Comparison of ENCODE assay signal across 46 mouse cellular contexts in genomic region chr14:32778362-32778761, GRCm38 (mm10). TPM values are rescaled to one million over a fixed set of nuclear protein-coding genes. Genes with fewer than 3 reads are reported as not detected.
"Had no signal": no experiment of that assay in that cellular context is flagged by ENCODE, and none has a peak within 500 bp of the region (broad histone marks: within the 10 kb centered on the region; RNA-seq: fewer than 3 reads in every experiment).

No protein-coding gene starts in this region.

- DNase-seq: heart, postnatal 10 days; heart, postnatal 14 days; heart, postnatal 36 days; heart, postnatal 4 days; kidney, adult 11 months; kidney, adult 18-20 months; kidney, adult 2 months; kidney, adult 8-10 months; kidney, adult 9 months; kidney, postnatal 10 days; kidney, postnatal 14 days; kidney, postnatal 25 days; kidney, postnatal 36 days; kidney, postnatal 4 days; layer of hippocampus, adult 9-11 months; layer of hippocampus, postnatal 36 days had no signal

- H3K36me3 ChIP-seq: heart, embryonic 12.5 days; heart, embryonic 13.5 days; heart, embryonic 15.5 days; hindbrain, embryonic 10.5 days; hindbrain, embryonic 12.5 days; hindbrain, embryonic 13.5 days; hindbrain, embryonic 15.5 days; intestine, embryonic 15.5 days; kidney, embryonic 15.5 days had no signal

- H3K9me3 ChIP-seq: heart, embryonic 12.5 days; heart, embryonic 13.5 days; heart, embryonic 15.5 days; hindbrain, embryonic 10.5 days; hindbrain, embryonic 12.5 days; hindbrain, embryonic 13.5 days; hindbrain, embryonic 15.5 days; intestine, embryonic 15.5 days; kidney, embryonic 15.5 days had no signal

- H3K4me1 ChIP-seq: heart, embryonic 13.5 days; heart, embryonic 15.5 days; hindbrain, embryonic 10.5 days; hindbrain, embryonic 12.5 days; hindbrain, embryonic 13.5 days; hindbrain, embryonic 15.5 days; intestine, embryonic 15.5 days; kidney, embryonic 15.5 days had no signal

- H3K4me3 ChIP-seq: heart, embryonic 12.5 days; heart, embryonic 13.5 days; heart, embryonic 15.5 days; hindbrain, embryonic 10.5 days; hindbrain, embryonic 12.5 days; hindbrain, embryonic 13.5 days; hindbrain, embryonic 15.5 days; intestine, embryonic 15.5 days; kidney, embryonic 15.5 days; layer of hippocampus, adult 2 months; left cerebral cortex, adult 2 months had no signal

- H3K27ac ChIP-seq: heart, embryonic 13.5 days; heart, embryonic 15.5 days; hindbrain, embryonic 10.5 days; hindbrain, embryonic 12.5 days; hindbrain, embryonic 13.5 days; hindbrain, embryonic 14.5 days; hindbrain, embryonic 15.5 days; hindbrain, postnatal 0 days; intestine, embryonic 15.5 days; kidney, embryonic 15.5 days; kidney, postnatal 0 days; layer of hippocampus, adult 2 months; left cerebral cortex, adult 2 months had no signal

- H3K27me3 ChIP-seq: heart, embryonic 12.5 days; heart, embryonic 13.5 days; heart, embryonic 15.5 days; hindbrain, embryonic 13.5 days; hindbrain, embryonic 15.5 days; intestine, embryonic 15.5 days; kidney, embryonic 15.5 days had no signal

RNA-seq across cellular contexts. Expression of gene Fam170b, which starts 55.4 kb away (rescaled TPM):
- total RNA-seq: heart, postnatal 10 days; heart, postnatal 14 days; heart, postnatal 25 days; hematopoietic stem cell, adult 5-6 weeks; hindbrain, postnatal 0 days; layer of hippocampus, adult 18-20 months; layer of hippocampus, adult 2 months; layer of hippocampus, adult 8-10 months; layer of hippocampus, postnatal 10 days; layer of hippocampus, postnatal 14 days; layer of hippocampus, postnatal 25 days; layer of hippocampus, postnatal 36 days; left cerebral cortex, adult 18-20 months; left cerebral cortex, adult 2 months; left cerebral cortex, adult 8-10 months had no signal
- polyA plus RNA-seq: heart, embryonic 16.5 days; hindbrain, embryonic 10.5 days; hindbrain, embryonic 11.5 days; hindbrain, embryonic 12.5 days; hindbrain, embryonic 13.5 days; hindbrain, embryonic 14.5 days; hindbrain, embryonic 16.5 days; hindbrain, postnatal 0 days; inflammation-experienced regulatory T-cells, adult 6 months; intestine, embryonic 14.5 days; intestine, postnatal 0 days; kidney, adult 2 months; large intestine, adult 2 months had no signal
